Mouse (Mus musculus) heart, adult 9 months (tissue): Measurements from ENCODE around the gene Prpf18.
"Not testable (repeated sequence)": the region's sequence is repeated elsewhere in the genome, so short reads cannot be mapped to it uniquely, and the experiment has no call there.

Source experiments
- DNase-seq, 2 experiments: peaks; one replicate each; pipeline ENCODE4 v3.0.0; 2022; ENCODE audit warnings: low spot score in 2 of 2

The Prpf18 gene

DNA sequence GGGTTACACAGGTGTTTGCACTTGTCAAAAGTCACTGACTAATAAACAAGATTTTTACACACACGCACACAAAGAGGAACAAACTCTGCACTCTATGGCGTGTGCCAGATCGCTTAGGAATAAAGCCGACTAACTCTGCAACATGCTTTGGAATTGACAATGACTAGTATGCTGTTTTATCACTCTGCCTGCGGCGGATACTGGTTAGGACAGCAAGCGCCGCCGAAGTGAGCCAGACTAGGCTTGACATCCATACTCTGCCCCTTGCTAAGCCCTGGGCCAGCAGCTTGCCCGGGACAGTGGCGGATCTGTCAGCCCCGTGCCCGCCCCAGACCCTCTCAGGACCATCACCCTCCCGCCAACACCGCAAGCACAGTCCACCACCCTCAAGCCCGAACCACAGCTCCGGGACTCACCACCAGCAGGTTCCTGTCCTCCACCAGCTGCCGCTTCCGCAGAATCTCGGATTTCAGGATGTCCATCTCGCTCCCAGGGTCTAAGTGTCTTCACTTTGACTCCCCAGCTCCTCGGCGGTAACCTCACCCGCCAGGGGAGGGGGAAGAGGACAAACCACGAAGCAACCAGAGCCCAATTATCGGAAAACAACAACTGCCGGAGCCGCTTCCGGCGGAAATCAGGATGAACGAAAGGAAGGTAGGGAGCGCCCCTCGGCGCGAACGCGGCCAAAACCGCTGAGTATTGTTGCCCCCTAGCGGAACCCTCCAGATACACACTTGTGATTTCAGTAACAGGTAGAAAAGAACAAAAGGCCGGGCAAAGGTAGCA lies at the start of gene Prpf18:
Prpf18 (minus strand) TSS at position 614 of the 786 bp plus-strand sequence.
- DNase-seq = peak; percentile 77 to 88

DNA sequence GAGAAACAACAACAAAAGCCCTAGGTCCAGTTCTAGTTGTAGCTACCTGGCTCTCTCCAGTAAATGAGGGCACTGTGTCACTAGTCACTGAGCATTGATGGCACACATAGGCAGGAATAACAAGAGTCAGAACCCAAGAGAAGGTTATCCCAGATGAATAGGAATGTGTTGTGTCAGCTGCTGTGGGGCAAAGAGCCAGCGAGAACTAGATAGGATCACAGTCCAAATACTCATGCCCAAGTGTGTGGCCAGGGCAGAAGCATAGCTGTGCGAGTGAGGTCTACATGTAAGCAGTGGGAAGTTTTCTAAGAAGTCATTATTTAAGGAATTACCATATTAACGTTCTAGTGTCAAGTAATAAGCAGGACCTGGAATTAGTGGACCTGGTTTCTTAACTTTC lies 28.0 kb upstream of the Prpf18 start:
- no peak for DNase-seq

- no peak for DNase-seq
Measured at GRCm38 (mm10) chr2:4671636-4672035, 19.7 kb upstream of the Prpf18 start.

- no peak for DNase-seq
Measured at GRCm38 (mm10) chr2:4669701-4670100, 17.8 kb upstream of the Prpf18 start.

GRCm38 (mm10) chr2:4668626-4669025 lies 16.7 kb upstream of the Prpf18 start:
- DNase-seq = no peak

- no peak for DNase-seq
Measured at GRCm38 (mm10) chr2:4660677-4661076, 8.8 kb upstream of the Prpf18 start.

- DNase-seq = no peak
Measured at GRCm38 (mm10) chr2:4649646-4650045, 2.3 kb downstream of the Prpf18 start.

DNA sequence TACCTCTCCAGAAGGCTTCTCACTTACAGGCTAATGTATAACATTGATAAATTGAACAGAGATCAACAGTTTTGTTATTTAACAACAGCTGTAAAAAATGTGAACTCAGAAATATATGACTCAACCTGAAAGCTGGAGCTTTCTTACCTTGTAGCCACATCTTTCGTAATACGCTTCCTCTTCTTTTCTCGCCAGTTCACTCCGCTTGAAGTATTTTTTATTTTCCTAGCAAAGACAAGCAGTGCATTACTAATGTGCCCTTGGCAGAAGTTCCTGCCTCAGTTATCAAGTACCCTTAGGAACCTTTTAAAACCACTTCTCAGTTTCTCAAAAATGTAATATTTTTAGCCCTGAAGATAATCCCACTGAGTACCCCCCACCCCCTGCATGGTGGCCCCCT lies 3.8 kb downstream of the Prpf18 start:
- no peak for DNase-seq

DNA sequence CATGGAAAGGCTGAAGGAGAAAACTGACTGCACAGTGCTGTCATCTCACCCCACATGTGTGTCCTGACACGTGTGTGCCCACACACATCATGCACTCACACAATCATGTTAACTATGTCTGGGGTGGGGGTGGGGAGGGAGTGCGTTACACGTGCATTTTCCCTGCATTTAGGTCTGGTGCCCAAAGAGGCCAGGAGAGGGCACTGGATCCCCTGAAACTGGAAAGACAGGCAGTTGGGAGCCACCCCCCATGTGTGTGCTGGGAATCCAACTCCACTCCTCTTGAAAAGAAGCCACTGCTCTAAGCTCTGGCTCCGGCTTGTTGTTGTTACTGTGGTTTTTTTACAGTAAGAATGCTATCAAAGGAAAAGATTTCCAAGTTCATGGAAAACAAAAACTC lies 6.8 kb downstream of the Prpf18 start:
- DNase-seq = no peak

DNA sequence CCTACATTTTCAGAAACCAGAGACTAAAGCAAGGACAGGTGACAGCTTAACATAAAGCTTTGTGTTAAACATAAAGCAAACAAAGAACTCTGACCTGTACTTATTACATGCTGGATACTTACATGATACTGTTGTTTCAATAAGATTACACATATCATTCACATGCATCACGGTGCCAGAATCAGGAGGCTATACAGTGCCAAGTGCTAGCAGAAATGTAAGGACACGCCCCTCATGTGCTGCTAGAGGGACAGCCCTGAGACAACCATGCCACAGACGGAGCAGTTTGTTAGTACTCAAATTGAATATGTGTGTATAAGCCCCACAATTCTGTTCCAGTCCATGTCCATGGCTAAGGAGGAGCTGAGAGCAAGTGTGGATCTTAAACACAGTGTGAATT lies 13.7 kb downstream of the Prpf18 start:
- DNase-seq = no peak

GRCm38 (mm10) chr2:4636656-4637055 lies 15.3 kb downstream of the Prpf18 start:
- DNase-seq = no peak

DNA sequence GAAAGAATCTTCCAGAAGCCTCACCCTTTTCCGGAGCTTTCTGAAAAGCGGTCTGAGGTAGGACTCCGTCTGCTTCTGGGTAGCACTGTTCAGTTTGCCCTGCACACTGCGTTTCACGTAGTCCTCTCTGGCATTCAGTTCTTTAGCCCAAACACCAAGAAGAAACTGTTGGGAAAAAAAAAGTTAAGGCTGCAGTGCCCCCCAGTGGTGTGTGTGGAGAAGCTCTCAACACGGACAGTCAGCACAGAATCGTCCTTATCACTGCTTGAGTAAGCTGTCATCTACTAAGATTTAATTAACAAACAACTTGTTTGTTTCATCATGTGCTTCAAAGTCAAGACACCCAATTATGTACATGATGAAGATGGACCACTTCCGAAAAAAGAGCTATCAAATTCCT lies 16.1 kb downstream of the Prpf18 start:
- DNase-seq = no peak

- DNase-seq = no peak
Measured at GRCm38 (mm10) chr2:4630197-4630835, 21.6 kb downstream of the Prpf18 start.

DNA sequence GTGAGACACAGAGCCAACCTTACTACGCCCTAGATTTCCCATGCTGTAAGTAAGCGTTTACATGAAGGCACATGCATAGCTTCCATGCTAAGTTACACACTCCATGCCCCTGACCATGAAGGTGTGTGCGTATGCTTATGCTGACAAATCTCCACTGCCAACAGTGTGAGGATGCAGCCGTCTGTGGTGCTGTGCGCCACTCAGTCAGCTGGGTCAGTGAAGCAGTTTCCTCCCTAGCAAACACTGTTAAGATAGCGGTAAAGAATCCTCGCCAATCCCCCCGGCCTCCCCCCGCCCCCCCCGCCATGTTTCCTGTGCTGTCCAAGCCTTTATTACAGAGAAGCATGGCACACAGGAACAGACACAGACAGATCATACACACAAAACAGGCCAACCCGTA lies 22.4 kb downstream of the Prpf18 start:
- DNase-seq = no peak

DNA sequence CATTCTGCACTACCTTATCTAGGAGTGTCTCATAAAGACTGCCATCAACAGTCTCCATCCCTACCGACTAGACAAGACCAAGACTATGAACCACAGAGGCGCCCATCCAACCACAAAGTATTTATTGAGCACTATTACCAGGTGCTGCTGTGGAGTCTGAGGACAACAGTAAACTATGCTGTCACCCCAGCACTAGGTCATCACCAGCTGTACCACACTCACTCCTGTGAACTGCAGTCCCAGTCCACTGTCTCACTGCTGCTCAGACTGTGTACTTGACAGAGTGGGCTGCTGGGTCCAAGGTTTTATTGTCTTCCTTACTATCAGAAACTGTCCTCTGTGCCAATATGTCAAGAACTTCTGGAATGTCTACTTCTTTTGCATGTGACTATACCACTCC lies 23.0 kb downstream of the Prpf18 start:
- DNase-seq = no peak

- DNase-seq = no peak
Measured at GRCm38 (mm10) chr2:4626911-4627310, 25.0 kb downstream of the Prpf18 start.

- DNase-seq = peak in 1 of 2 experiments; percentile 39
Measured at GRCm38 (mm10) chr2:4621471-4621985, 30.4 kb downstream of the Prpf18 start.

DNA sequence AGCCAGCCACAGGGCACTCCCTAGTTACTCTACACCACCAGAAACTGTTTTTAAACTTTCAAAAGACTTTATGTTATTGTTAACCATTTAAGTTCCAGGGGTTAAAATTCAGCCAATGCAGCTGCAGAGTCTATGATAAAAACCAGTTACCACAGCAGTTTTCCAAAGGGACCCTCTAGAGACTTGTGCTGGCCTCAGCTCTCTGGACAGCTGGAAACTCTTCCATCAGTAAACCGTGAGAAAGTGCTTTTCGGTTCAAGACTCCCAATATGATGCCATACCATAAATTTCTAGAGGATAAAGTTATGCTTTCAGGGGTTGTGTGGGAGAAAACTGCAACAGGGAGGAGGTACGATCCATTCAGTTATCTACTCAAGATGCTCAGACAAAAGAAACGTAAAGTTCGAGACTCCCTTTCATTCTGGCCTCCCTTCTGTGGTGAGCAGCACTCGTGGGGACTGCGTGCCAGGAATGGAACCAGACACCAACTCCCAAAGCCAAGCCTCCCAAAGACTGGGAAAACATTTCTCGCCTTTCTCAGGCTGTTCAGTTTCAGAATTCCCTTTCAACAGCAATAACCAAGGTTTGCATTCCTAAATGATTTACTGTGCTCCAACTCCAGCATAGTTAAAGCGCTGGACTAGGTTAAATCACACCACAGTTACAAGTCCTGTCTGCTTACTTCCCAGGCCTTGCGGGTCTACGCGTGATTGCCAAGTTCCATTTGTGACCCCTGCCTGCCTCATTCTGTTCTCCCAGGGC lies 31.1 kb downstream of the Prpf18 start:
- DNase-seq = peak; percentile 75 to 79

DNA sequence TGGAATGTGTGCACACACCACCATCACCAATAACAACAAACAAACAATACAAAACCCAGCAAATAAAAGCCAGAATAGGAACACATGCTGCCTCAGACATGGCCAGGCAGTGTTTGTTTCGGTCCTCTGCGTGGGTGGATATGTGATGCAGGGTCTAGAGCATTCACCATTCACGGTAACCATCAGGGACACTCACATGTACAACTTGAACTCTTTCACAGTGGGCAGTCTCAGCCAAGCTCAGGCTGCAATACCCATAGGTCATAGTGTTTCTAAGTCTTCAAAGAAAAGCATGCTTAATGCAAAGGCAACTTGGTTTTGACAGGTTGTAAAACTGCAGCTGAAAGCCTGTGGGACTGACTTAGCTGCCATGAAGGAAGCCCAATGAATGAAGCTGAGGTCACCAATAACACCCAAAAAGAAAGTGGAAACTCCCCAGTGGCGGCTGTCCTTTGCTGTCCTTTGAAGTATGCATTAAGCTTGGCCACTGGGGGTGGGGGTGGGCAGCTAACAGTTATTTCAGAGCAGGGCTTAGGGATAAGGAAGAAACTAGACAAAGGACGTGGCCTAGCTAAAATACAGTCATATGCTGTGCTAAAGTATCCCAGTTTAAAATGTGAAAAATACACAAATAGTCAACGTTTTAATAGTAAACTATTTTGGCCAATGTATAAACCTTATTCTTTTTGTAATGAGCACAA lies 31.9 kb downstream of the Prpf18 start:
- no peak for DNase-seq

DNA sequence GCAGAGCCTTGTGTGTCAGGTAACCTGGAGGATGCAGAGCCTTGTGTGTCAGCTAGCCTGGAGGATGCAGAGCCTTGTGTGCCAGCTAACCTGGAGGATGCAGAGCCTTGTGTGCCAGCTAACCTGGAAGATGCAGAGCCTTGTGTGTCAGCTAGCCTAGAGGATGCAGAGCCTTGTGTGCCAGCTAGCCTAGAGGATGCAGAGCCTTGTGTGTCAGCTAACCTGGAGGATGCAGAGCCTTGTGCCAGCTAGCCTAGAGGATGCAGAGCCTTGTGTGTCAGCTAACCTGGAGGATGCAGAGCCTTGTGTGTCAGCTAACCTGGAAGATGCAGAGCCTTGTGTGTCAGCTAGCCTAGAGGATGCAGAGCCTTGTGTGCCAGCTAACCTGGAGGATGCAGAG lies 32.8 kb downstream of the Prpf18 start:
- DNase-seq = not testable (repeated sequence)

DNA sequence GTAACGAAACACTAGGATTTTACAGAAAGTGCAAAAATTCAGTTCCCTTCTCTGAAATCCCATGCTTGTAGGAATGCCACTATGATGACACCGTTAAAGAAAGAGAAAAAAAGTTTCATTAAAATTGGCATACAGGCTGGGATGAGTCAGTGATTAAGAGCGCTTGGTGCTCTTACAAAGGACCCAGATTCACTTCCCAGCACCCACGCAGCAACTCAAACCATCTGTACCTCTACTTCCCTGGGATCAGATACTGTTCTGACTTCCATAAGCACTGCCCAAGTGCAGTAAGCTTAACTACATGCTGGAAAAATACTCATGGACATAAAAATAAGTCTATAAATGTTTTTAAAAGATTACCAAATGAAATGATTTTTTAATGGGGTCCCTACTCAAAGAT lies 34.9 kb downstream of the Prpf18 start:
- DNase-seq = no peak

DNA sequence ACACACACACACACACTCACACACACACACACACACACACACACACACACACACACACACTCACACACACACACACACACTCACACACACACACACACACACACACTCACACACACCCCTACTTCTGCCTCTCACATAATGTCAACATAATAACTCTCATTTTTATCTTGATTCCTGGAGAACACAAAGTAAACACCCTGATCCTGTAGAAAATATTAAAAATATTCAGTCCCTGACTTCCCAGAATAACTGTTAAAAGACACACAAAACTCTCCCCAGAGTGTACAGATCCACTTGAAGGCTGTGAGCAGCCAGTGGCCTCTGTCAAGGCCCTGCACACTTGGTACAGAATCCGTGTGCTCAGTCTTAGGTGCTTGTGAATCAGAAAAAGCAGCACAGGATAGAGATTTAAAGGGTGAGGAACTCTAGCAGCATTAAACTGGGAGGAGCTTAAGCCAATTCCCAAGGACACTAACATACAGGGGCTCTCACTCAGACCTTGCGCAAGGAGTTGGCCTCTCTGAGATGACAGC lies 36.8 kb downstream of the Prpf18 start:
- no peak for DNase-seq
